Mouse (Mus musculus) hindbrain, embryonic 15.5 days (tissue): ENCODE results near the gene Ahcy. TPM values are rescaled to one million over a fixed set of nuclear protein-coding genes. Genes with fewer than 3 reads are reported as not detected.

Experiments used
- ATAC-seq: fragments of 200-750 bp; cut with Nextera tagmentation; 2 replicates; pipeline ENCODE4 v1.8.0; 2017; ENCODE audit warnings: low read depth, moderate number of reproducible peaks, moderate TSS enrichment; ENCODE audit not compliant: low FRiP score
- H3K27ac ChIP-seq: fragments of 300-500 bp; sonication (generic); replicated peaks from 2 replicates; pipeline ENCODE4 v1.5.1; 2015; ENCODE audit warnings: mild to moderate bottlenecking, inconsistent platforms
- H3K27me3 ChIP-seq: fragments of 300-500 bp; sonication (generic); 2 replicates; pipeline ENCODE4 v1.6.1; 2015; ENCODE audit warnings: control low read depth, inconsistent platforms
- H3K36me3 ChIP-seq: fragments of 300-500 bp; sonication (generic); 2 replicates; pipeline ENCODE4 v1.6.1; 2015; ENCODE audit warnings: control low read depth, inconsistent platforms
- H3K4me1 ChIP-seq: fragments of 300-500 bp; sonication (generic); replicated peaks from 2 replicates; pipeline ENCODE4 v1.6.1; 2015; ENCODE audit warnings: control low read depth, inconsistent platforms
- H3K4me2 ChIP-seq: fragments of 300-500 bp; sonication (generic); 2 replicates; pipeline ENCODE4 v1.6.1; 2015; ENCODE audit warnings: moderate library complexity, mild to moderate bottlenecking, inconsistent platforms
- H3K4me3 ChIP-seq: fragments of 300-500 bp; sonication (generic); 2 replicates; pipeline ENCODE4 v1.5.1; 2015; ENCODE audit warnings: mild to moderate bottlenecking, inconsistent platforms
- H3K9ac ChIP-seq: fragments of 300-500 bp; sonication (generic); 2 replicates; pipeline ENCODE4 v1.6.1; 2015; ENCODE audit warnings: inconsistent platforms
- H3K9me3 ChIP-seq: fragments of 300-500 bp; sonication (generic); 2 replicates; pipeline ENCODE4 v1.6.1; 2016; ENCODE audit warnings: control low read depth, inconsistent platforms
- WGBS: fragments of 180-500 bp; shearing (Covaris S2); methylation state at CpG from one replicate; pipeline ENCODE4 v1.1.7; 2015; 5-methylcytosine and 5-hydroxymethylcytosine counted together
- polyA plus RNA-seq: library from polyadenylated mRNA; unstranded; fragments of >200 nt; fragmentation: Nextera tagmentation; extraction: Ambion mirVana; gene quantifications from 2 replicates; pipeline ENCODE4 v1.2.1, GENCODE M21; 2015

Ahcy gene
- polyA plus RNA-seq, 1 experiment from 2014 or later = 37.2 TPM

DNA sequence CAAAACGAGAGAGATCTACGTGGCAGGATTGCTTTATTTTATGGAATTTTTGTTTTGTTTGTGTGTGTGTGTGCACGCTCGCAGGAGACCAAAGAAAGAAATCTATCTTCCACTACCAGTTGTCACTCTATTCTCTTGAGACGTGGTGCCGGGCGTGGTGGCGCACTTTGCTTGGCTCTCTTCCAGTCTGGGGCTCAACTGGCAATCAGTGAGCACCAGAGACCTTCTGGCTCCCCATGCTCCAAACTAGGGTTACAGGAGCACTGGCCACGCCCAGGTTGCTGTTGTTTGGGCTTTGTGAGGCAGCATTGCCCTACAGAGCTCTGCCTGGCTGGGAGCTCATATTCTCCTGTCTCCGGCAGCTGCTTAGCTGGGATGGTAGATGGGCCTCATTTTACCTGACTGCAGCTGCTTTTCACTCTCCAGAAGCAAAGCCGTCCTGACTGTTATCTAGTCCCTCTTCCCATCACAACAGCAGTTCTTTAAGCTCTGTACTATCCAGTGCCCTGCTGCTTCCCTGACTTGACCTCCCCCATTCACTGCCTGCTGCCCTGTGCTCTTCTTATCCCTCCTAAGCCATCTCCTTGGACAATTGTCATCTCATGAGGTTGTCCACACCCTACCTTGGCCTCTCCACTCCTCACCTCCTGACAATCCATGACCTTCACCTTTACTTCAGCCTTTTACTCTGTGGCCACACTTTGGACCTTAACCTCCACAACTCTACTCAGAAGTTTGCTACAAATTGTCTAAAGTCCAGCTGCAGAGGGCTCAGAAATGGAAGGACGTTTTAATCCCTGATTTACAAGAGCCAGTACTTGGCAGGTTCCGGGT, 16.8 kb upstream of the Ahcy start:
- no peaks in the 10 kb centered on the region for H3K27me3 ChIP-seq
- H3K27ac ChIP-seq = no peak overlapping the region
- no peak overlapping the region for H3K4me3 ChIP-seq
- no peak for ATAC-seq
- no peak overlapping the region for H3K4me2 ChIP-seq
- no peaks in the 10 kb centered on the region for H3K9me3 ChIP-seq
- no peaks in the 10 kb centered on the region for H3K36me3 ChIP-seq
- H3K4me1 ChIP-seq = no peaks in the 10 kb centered on the region
- 56% methylated on average over 13 of the region's 13 CpGs for WGBS
- no peak overlapping the region for H3K9ac ChIP-seq

- H3K9me3 ChIP-seq = no peaks in the 10 kb centered on the region
- no peaks in the 10 kb centered on the region for H3K27me3 ChIP-seq
- H3K4me1 ChIP-seq = no peaks in the 10 kb centered on the region
- no peak overlapping the region for H3K27ac ChIP-seq
- no peak overlapping the region for H3K4me2 ChIP-seq
- H3K9ac ChIP-seq = no peak overlapping the region
- WGBS = 83% methylated on average over 6 of the region's 6 CpGs
- no peaks in the 10 kb centered on the region for H3K36me3 ChIP-seq
- no peak for ATAC-seq
- H3K4me3 ChIP-seq = no peak overlapping the region
Measured at GRCm38 (mm10) chr2:155088264-155088663, 14.0 kb upstream of the Ahcy start.

- no peak for ATAC-seq
- Histone ChIP-seq H3K27me3 (no peaks in the 10 kb centered on the region), H3K36me3 (no peaks in the 10 kb centered on the region), H3K9me3 (no peaks in the 10 kb centered on the region), H3K4me3 (no peak overlapping the region), H3K27ac (no peak overlapping the region), H3K4me1 (no peaks in the 10 kb centered on the region), H3K9ac (no peak overlapping the region), H3K4me2 (no peak overlapping the region)
- WGBS = 89% methylated on average over 5 of the region's 5 CpGs
Measured at GRCm38 (mm10) chr2:155086328-155086727, 12.0 kb upstream of the Ahcy start.

DNA sequence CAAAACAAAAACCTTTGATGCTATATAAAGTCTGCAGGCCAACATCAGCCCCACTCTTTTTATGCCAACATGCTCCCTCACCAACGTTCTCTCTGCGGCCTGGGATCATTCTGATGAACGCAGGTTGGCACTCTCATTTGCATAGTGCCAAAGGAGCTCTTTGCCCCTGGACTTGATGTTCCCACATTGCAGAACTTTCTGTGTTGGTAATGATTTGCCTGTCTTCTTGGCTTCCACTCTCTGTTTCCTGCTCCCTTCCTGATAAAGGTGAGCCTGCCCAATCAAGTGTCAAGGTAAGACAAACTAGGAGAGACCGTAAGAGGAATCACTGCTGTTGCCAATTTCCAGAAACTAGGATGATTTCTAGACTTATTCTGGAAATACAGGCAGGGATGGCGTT, 10.2 kb upstream of the Ahcy start:
- H3K27ac ChIP-seq = no peak overlapping the region
- no peak overlapping the region for H3K9ac ChIP-seq
- ATAC-seq = no peak
- H3K36me3 ChIP-seq = no peaks in the 10 kb centered on the region
- no peaks in the 10 kb centered on the region for H3K27me3 ChIP-seq
- no peaks in the 10 kb centered on the region for H3K4me1 ChIP-seq
- 87% methylated on average over 5 of the region's 5 CpGs for WGBS
- no peaks in the 10 kb centered on the region for H3K9me3 ChIP-seq
- no peak overlapping the region for H3K4me2 ChIP-seq
- no peak overlapping the region for H3K4me3 ChIP-seq

- ATAC-seq = no peak
- H3K9me3 ChIP-seq = no peaks in the 10 kb centered on the region
- no peaks in the 10 kb centered on the region for H3K27me3 ChIP-seq
- no peaks in the 10 kb centered on the region for H3K36me3 ChIP-seq
- 19% methylated on average over 8 of the region's 8 CpGs for WGBS
- no peak overlapping the region for H3K27ac ChIP-seq
- H3K9ac ChIP-seq = no peak overlapping the region
- H3K4me1 ChIP-seq = no peaks in the 10 kb centered on the region
- H3K4me3 ChIP-seq = no peak overlapping the region
- H3K4me2 ChIP-seq = no peak overlapping the region
Measured at GRCm38 (mm10) chr2:155082121-155082803, 8.0 kb upstream of the Ahcy start.

DNA sequence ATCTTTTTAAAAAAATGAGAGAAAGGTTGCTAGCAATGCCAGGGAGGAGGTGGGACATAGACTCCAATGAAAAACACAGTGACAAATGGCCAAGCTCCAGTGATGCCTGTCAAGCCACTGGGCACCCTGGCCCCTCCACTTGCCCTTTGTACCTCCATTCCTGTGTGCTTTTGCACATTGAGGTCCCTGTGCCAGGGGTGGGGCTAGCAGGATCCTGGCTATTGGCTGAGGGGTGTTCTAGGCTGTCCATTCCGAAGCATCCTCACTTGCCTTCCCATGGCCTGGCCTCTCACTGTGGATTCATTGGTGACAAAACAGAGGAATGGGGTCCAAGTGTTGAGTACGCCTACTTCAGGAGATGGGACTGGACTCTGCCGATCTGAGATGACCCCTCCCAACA, 6.8 kb upstream of the Ahcy start:
- Histone ChIP-seq H3K36me3 (no peaks in the 10 kb centered on the region), H3K4me1 (no peaks in the 10 kb centered on the region), H3K9me3 (no peaks in the 10 kb centered on the region), H3K4me3 (no peak overlapping the region), H3K4me2 (no peak overlapping the region), H3K27me3 (no peaks in the 10 kb centered on the region), H3K27ac (no peak overlapping the region), H3K9ac (no peak overlapping the region)
- 92% methylated on average over 3 of the region's 3 CpGs for WGBS
- ATAC-seq = no peak

- H3K27me3 ChIP-seq = no peaks in the 10 kb centered on the region
- no peak overlapping the region for H3K9ac ChIP-seq
- H3K4me2 ChIP-seq = no peak overlapping the region
Measured at GRCm38 (mm10) chr2:155080179-155080530, 5.9 kb upstream of the Ahcy start.

GRCm38 (mm10) chr2:155079500-155080178, 5.3 kb upstream of the Ahcy start:
- no peak overlapping the region for H3K4me2 ChIP-seq
- no peaks in the 10 kb centered on the region for H3K9me3 ChIP-seq
- no peaks in the 10 kb centered on the region for H3K36me3 ChIP-seq
- no peak overlapping the region for H3K27ac ChIP-seq
- H3K4me1 ChIP-seq = peaks cover 14% of the 10 kb centered on the region
- no peak for ATAC-seq
- H3K4me3 ChIP-seq = no peak overlapping the region
- no peaks in the 10 kb centered on the region for H3K27me3 ChIP-seq
- no peak overlapping the region for H3K9ac ChIP-seq
- 22% methylated on average over 7 of the region's 7 CpGs for WGBS

More at GRCm38 (mm10) chr2:155080179-155080530, 5.9 kb upstream of the Ahcy start:
- 71% methylated on average over 4 of the region's 4 CpGs for WGBS
- ATAC-seq = no peak
- Histone ChIP-seq H3K4me1 (peaks cover 8% of the 10 kb centered on the region), H3K36me3 (no peaks in the 10 kb centered on the region), H3K27ac (no peak overlapping the region), H3K9me3 (no peaks in the 10 kb centered on the region), H3K4me3 (no peak overlapping the region)

GRCm38 (mm10) chr2:155075649-155076048, 1.4 kb upstream of the Ahcy start:
- no peaks in the 10 kb centered on the region for H3K9me3 ChIP-seq
- H3K36me3 ChIP-seq = no peaks in the 10 kb centered on the region
- H3K4me1 ChIP-seq = peaks cover 26% of the 10 kb centered on the region
- no peaks in the 10 kb centered on the region for H3K27me3 ChIP-seq
- 87% methylated on average over 6 of the region's 6 CpGs for WGBS
- no peak overlapping the region for H3K4me2 ChIP-seq
- no peak for ATAC-seq
- H3K4me3 ChIP-seq = no peak overlapping the region
- no peak overlapping the region for H3K27ac ChIP-seq
- H3K9ac ChIP-seq = no peak overlapping the region

GRCm38 (mm10) chr2:155074766-155075330, 551 bp upstream of the Ahcy start:
- peak overlapping the region; percentile 84 for H3K27ac ChIP-seq
- no peaks in the 10 kb centered on the region for H3K9me3 ChIP-seq
- 18% methylated on average over 12 of the region's 12 CpGs for WGBS
- peaks cover 26% of the 10 kb centered on the region for H3K4me1 ChIP-seq
- H3K27me3 ChIP-seq = no peaks in the 10 kb centered on the region
- peak overlapping the region; percentile 60 for H3K9ac ChIP-seq
- peak overlapping the region; percentile 79 for H3K4me3 ChIP-seq
- ATAC-seq = peak; percentile 1; the same call in 1 of the 2 replicates
- no peaks in the 10 kb centered on the region for H3K36me3 ChIP-seq
- H3K4me2 ChIP-seq = peak overlapping the region; percentile 65

GRCm38 (mm10) chr2:155073347-155073746, 950 bp downstream of the Ahcy start:
- Histone ChIP-seq H3K9ac (peak overlapping the region; percentile 60), H3K4me2 (peak overlapping the region; percentile 65), H3K27me3 (no peaks in the 10 kb centered on the region), H3K4me1 (peaks cover 26% of the 10 kb centered on the region), H3K27ac (peak overlapping the region; percentile 84), H3K4me3 (peak overlapping the region; percentile 79), H3K36me3 (peaks cover 1% of the 10 kb centered on the region; the same call in 1 of the 2 replicates), H3K9me3 (no peaks in the 10 kb centered on the region)
- 23% methylated on average over 3 of the region's 3 CpGs for WGBS
- ATAC-seq = no peak
